Mouse (Mus musculus): ENCODE results near the gene Ppcdc.

GRCm38 (mm10) chr9:57342906-57343474, 96.9 kb downstream of the Ppcdc start:
- TF ChIP-seq POLR2A (IDR thresholded peaks at IDR 0.05; ENCODE audit: control insufficient read depth, low read depth, low read length) = no peak
- TF ChIP-seq CTCF (IDR thresholded peaks at IDR 0.05; ENCODE audit: control insufficient read depth, insufficient read depth, insufficient replicate concordance, low read depth, low read length) = no peak

All from testis, adult 2 months (tissue).